Mouse (Mus musculus) layer of hippocampus, postnatal 25 days (tissue): ENCODE data around the gene Pafah1b1. TPM values are rescaled to one million over a fixed set of nuclear protein-coding genes. Genes with fewer than 3 reads are reported as not detected.

ENCODE experiments used
- DNase-seq, 2 experiments: peaks; one replicate each; pipeline ENCODE4 v3.0.0; 2022; ENCODE audit warnings: mixed read lengths in 2 of 2, low spot score in 1 of 2; ENCODE audit errors: extremely low spot score in 1 of 2
- total RNA-seq, 2 experiments: library from RNA; stranded (reverse); gene quantifications; 2 replicates each; pipeline ENCODE4 v1.2.3; 2021

Gene Pafah1b1
- total RNA-seq, 2 experiments from 2014 or later, result 358 to 403 TPM

DNA sequence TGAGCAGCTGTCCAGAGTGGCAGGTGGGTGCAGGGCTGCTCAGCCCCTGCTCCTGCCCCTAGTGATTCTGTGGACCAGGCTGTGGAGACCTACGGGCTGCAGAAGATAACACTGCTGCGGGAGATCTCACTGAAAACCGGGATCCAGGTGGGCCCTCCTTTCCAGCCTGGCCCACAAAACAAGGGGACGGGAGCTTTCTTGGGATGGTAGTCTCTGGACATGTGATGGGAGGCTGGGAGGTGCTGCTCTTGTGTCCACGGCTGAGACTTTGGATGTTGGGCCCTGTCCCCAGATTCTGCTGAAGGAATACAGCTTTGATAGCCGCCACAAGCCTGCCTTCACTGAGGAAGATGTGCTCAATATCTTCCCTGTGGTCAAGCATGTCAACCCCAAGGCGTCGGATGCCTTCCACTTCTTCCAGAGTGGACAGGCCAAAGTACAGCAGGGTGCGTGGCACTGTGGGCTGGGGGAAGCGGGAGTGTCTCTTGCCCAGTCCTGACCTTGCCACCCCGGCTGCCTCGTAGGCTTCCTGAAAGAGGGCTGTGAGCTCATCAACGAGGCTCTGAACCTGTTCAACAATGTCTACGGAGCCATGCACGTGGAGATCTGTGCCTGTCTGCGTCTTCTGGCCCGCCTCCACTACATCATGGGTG, 58.7 kb downstream of the Pafah1b1 start:
- DNase-seq, result no peak

DNA sequence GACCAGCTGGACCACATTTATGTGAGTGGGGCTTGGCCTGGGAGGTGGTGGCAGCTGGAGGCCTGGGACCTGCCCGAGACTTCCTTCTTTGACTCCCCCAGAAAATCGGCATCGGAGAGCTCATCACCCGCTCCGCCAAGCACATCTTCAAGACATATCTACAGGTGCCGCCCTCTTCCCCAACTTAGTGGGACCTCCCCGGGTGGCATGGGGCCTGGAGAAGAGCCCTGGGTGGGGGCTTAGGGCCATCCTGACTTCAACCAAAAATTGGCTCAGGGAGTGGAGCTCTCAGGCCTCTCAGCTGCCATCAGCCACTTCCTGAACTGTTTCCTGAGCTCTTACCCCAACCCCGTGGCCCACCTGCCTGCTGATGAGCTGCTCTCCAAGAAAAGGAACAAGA, 59.6 kb downstream of the Pafah1b1 start:
- no peak for DNase-seq

DNA sequence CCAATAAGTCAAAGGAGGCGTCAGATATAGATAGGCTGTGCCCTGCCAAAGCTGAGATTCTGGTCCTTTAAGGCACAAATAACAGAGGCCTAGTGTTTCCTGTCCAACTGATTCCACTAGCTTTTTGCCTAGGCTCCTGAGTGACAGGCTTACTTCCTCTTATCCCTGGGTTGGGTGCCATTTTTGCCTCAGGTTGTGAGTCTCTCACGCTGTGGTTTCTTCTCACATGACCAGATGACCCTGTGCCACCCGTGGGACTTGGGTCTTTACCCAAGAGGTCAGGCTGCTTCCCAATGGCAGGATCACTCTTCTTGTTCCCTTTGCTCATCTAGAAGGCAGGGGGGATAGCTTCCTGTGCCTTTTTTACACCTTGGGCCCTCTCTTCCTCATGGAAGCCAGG, 60.2 kb downstream of the Pafah1b1 start:
- DNase-seq, result no peak

DNA sequence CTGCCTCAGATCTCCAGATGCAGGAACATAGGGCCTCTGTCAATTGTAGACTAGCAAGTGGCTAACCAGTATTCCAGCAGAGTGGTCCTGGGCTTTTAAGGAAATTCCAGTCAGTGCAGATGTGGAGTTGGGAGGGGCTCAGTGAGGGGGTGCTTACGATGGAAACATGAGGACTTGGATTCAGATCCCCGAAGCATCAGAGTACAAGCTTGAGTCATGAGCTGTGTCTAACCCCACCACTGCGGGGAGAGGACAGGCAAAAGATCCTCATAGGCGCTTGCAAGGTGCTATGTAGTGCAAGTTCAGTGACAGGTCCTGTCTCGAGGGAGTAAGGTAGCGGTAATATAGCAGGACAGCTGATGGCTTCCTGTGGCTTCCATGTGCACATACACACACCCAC, 62.2 kb downstream of the Pafah1b1 start:
- DNase-seq, result no peak

DNA sequence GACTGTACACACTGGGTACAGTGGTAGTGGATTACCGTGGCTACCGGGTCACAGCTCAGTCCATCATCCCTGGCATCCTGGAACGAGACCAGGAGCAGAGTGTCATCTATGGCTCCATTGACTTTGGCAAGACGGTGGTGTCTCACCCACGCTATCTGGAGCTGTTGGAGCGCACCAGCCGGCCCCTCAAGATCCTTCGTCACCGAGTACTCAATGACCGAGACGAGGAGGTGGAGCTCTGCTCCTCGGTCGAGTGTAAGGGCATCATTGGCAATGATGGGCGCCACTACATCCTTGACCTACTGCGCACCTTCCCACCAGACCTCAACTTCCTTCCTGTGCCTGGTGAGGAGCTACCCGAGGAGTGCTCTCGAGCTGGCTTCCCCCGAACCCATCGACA, 62.8 kb downstream of the Pafah1b1 start:
- DNase-seq, result no peak

DNA sequence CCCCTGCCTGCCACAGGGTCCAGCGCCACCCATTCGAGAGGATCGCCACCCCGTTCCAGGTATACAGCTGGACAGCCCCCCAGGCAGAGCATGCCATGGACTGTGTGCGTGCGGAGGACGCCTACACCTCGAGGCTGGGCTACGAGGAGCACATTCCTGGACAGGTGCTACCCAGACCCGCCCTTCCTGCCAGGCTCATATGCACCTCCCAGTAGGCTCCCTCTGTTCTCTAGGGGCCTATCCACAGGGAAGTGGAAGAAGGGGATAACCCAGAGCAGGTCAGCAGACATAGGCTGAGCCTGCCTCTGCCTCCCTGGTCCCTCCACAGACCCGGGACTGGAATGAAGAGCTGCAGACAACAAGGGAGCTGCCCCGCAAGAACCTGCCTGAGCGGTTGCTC, 64.1 kb downstream of the Pafah1b1 start:
- no peak for DNase-seq

DNA sequence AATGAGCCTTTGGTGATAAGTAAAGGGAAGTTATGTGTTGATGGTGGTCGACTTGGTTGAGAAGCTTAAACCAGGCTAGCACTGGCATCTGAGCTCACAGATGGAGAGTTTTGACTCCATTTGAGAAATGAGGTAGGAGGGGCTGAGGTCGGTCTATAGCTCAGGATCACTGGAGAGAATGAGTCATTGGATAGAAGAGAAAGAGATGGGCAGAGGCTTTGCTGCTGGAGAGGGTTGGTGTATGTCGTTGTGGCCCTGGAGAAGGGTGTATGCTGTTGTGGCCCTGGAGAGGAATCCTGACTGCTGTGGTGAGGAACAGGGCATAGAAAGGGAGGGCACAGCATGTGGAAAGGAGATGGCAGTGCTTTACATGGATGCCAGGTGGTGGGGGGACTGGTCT, 68.5 kb downstream of the Pafah1b1 start:
- no peak for DNase-seq

DNA sequence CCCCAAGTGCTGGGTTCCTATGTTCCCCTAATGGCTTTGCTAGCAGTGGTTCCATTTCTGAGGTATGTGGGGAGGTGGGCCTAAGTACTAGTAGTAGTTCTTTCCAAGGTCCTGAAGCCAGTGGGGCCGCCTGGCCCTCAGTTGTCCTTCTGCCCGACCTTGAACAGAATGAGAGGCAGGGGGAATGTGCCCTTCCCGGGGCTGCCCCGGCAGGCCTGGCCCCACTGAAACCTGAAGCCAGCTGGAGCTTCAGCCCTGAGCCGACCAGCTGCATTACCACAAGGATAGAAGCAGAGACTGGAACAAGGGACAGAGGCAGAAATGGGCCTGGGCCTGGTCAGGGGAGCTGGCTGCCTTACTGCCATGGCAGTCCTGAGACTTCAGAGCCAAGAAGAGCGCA, 71.1 kb downstream of the Pafah1b1 start:
- no peak for DNase-seq

DNA sequence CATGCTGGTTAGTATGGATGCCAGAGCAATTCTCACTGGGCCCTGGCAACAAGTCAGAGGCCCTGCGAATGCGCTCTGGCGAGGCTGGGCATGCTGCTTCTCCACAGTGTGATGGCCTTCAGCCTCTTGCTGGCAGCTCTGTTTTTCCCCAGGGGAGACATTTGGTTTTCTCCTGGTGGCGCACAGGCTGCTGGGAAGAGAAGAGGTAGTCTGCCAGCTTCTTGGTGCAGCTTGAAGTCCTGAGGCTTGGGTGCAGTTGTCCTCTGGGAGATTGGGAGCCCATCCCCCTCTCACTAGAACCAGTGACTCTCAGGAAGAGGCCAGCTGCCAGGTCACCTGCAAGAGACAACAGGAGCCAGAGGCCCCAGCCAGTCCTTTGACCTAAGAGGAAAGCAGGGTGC, 71.7 kb downstream of the Pafah1b1 start:
- no peak for DNase-seq

DNA sequence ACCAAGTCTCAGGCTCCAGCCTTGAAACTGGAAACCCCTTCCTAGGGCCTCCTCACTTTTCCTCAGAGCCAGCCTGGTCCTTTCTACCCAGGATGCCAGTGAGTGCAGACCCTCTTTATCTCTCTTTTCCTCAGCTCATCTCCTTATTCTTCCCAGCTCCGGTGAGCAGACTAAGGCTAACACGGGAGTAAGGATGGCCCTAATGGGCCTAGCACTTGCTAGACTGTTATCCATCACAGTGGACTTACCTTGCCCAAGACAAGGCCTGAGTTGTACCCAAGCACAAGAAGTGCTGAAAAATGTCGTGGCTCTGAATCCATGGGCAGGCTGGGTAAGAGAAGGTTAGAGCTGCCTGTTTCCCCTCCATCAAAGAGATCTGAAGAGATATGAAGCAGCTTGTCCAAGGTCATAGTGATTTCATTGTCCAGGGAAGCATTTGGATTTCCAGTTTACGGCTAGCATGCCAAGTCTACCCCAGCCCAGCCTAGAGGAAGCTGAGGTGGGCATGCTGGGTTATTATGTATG, 73.8 kb downstream of the Pafah1b1 start:
- no peak for DNase-seq

DNA sequence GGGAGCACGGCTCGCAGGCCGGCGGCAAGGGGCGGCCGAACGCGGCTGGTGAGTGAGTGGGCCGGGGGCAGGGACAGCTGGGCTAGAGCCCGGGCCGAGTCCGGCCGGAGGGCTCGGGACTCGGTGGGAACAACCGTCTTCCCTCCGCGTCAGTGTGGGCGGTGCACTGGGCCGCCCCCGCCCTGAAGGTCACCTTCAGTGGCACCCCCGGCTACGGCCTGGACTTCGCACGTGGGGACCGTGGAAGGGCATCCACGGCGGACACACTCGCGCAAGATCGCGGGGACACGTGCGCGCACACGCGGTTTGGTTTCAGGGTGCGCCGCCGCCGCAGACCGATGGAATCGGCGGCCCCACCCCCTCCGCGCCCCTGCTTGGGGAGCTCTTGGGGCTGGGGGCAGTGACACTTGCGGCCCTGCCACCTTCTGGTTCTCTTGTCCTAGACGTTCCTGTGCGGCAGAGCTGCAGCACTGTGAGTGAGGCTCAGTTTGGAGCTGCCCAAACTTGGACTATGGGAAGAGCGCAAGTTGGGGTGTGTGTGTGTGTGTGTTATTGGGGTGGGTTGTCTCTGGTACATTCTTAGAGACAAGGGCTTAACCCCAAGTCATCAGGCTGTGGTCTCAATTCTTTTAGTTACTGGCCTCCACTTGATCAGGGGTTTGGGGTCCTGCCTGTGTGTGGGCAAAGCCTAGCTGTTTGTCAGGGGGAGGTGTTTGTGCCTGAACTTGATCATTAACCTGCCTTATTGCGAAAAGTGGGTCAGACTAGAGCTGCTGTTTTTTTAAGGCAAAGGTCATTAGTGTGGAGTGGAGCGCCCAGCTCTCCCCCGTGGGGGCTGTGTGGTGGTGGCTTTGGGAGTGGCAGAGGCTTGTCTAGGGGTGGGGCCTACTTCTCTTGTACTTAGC, 74.6 kb downstream of the Pafah1b1 start:
- DNase-seq, result no peak

DNA sequence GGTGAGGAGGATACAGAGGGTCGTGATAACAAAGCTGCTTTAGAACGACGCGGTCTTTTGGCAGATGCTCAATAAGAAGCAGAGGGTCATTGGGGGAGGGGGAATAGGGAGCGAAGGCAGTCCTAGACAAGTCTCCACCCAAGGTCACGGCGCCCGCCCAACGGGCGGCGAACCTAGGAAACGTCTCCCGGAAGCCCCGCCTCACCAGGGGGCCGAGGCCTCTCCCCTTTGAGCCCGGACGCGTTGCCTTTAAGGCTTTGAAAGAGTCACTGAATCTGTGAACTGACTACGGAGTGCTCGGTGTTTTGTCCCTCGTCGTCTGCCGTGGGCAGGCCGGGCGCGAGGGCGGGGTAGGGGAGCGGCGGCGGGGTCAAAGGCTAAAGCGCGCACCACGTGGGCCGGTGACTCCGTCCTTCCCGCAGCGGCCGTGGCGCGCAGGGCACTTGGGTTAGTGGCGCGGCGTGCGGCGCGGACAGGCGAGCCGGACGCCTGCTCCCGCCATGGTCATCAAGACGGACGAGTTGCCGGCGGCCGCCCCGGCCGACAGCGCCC, 75.3 kb downstream of the Pafah1b1 start, which contains the start of gene Cluh:
Cluh (plus strand) TSS at position 401 of the 552 bp plus-strand sequence.
- peak; percentile 95 to 97 for DNase-seq

DNA sequence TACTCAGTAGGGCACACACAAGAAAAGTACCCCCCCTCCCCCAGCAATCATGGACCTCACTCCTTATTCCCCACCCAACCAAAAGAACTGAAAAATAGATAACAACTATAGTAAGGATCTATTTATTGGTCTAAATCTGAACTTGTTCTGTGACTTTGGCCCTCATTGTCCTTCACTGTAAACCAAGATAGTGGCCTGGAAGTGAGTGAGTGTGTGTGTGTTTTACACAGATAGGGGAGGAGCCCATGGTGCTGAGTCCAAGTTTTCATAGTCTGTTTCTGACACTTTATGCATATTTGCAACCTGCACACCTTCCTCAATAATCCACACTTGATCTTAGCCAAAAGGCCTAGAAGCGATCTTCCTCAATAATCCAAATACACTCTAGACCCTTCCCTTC, 75.8 kb downstream of the Pafah1b1 start:
- DNase-seq, result no peak

DNA sequence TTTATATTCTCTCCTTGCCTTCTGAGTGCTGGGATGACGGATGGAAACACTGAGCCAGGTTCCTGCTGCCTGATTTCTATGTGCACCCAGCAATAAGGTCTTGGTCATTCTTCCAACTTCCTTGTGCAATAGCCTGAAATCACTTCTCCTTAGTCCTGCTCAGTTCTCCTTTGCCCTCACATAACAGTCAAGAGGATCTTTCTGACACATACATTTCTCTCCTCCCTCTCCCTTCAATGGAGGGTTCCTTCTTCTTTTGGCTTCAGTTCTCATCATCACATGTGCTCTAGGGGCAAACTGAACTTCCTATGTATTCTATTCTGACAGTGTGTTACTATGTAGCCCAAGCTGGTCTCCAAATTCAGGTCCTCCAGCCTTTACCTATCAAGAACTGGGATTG, 76.5 kb downstream of the Pafah1b1 start:
- DNase-seq, result no peak

DNA sequence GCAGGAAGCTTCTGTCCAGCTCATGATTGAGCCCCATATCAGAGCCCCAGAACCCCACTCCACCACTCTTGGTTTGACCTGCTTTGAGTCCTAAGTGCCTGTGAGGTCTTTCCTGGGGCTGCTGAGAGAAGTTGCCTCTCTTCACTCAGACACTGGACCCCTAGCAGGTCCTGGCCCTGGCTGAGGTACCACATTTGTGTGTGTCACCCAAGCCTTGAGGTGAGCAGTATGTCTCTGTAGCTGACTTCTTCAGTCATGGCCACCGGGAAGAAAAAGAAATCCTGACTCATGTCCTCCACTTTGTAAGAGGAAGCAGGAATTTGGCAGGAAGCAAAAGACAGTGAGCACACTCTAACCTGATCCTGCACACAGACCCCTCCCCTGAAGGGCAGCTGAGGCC, 84.8 kb downstream of the Pafah1b1 start:
- DNase-seq, result no peak

DNA sequence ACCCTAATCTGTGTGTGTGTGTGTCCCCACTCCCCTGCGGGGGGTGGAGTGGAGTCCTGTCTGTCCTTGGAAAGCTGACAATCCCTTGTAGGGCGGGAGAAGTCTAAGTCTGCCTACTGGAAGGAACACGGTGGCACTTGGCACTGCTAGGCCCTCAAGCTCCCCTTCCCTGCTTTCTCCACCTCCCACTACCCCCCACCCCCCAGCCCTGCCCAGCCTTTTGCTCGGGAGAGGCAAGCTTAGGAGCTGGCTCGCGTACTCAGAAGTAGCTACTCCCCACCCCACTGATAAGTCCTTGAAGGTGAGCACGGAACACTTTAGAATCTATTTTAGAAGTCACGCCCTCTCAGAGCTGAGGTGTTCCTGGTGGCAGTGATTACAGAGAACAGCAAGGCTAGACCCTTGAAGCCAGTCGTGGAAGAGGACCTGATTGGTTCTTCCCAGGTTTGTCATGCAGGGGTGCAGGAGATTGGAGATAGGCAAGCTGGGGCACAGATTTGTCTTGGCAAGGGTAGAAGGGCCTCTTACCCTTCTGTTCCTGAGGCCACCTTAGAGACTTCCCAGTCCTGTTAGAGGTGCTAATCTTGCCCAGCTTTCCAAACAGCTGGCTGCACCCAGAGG, 85.6 kb downstream of the Pafah1b1 start:
- DNase-seq, result no peak

DNA sequence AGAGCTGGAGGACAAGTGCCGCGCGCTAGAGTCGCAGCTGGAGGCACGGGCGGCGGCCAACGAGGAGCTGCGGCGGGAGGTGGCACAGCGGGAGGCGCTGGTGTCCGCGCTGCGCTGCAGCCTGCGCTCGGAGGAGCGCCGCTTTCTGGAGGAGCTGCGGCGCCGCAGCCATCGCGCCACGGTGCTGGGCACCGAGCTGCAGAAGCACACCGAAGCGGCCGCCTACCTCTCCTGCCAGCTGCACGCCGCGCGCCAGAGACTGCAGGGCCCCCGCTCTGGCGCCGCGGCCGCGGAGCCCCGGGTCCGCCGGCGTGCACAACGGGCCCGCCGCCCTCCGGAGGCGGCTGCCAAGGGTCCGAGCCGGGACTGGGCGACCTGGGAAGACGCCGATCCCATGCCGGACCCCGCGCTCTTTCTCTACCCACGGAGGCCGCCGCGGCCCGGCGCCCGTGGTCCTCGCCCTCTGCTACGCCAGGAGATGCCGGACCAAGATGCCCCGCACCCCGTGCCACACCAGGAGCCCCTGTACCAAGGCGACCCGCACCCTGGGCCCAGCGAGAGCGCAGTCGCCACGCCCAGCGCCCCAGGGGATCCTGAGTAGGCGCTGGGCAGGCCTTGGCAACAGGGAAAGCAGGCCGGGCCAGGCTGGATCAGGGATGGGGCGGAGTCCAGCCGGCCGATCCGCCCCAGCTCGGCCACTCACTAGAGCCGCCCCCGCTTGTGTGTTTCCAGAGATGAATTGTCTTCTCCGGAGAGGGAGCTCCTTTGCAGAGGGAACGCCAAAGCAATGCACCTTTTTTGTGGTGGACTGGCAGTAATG, 86.3 kb downstream of the Pafah1b1 start:
- DNase-seq, result peak; percentile 46 to 53

DNA sequence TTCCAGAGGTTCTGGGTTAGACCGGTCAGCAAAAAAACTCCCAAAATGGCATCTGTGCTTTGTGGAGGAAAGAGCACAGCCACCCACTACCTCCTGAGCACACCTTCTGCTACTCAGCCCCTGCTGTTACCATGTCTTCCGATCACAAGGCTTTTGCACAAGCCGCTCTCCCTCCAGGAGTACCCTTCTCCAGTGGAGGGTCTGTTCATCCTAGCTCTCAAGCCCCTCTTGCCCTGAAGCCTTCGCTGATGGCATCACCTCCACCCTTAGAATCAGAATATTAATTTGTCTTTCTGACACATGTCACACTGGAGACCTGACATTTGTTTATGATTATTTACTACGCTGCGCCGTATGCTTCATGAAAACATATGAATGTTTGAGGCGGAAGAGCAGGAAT, 87.0 kb downstream of the Pafah1b1 start:
- DNase-seq, result no peak

DNA sequence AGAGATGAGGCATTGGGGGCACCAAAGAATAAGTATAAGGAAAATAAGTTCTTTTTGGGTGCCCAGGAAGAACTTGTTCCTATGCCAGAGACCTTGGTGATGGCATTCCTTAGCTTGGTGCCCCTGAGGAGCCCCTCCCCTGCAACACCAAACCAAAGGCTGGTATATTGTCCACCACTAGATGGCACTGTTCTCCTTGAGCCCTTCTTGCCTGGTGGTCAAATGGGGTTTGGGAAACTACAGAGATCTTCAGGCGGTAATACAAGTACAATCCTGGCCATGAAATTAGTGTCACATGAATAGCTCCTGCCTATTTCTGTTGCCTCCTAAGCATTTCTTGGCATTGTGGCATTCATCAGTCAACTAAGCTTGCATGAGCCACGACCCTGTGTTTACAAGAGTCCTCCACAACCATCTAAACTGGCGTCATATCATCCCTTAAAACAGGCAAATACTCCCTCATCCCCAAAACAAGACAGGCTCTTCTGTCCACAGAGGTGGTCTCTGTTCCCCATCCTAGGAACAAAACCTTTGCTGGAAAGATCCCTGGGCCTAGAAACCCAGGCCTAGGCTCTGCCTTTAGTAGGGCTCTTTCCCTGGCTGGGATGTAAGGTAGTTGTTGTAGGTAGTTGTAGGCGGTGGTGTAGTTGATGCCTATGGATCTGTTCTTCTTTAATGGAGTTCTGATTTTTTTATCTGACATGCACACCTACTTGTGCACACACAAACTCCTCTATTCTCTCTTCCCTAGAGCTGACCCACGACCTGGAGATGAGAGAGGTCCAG, 89.8 kb downstream of the Pafah1b1 start:
- peak in 1 of 2 experiments; percentile 66 for DNase-seq
